ENCODE assay signal across 27 mouse cellular contexts in the genomic region with DNA sequence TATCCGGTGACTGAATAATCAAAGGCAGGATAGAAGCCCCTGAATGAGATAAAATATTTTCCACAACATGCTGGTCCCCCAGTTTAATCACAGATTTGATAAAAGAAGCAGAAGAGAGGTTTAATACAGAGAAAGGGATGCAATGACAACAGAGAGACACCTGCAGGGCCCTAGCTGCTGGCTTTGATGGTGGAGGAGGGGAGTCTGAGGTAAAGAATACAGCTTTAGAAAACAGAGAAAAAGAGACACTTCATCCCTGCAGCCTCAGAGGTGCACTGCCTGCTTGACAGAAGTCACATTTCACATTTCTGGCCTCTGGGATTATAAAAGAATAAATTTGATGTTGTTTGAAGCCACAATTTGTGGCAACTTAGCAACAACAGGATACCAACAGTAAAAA.
"Had no signal": no experiment of that assay in that cellular context is flagged by ENCODE, and none has a peak within 500 bp of the region (broad histone marks: within the 10 kb centered on the region; RNA-seq: fewer than 3 reads in every experiment).

No protein-coding gene starts in this region.

- H3K9me3 ChIP-seq: heart, embryonic 10.5 days; heart, embryonic 12.5 days; hindbrain, embryonic 10.5 days; hindbrain, embryonic 12.5 days; intestine, embryonic 15.5 days; limb, embryonic 13.5 days; limb, embryonic 15.5 days; liver, embryonic 12.5 days had no signal

- ATAC-seq: hindbrain, embryonic 16.5 days; inflammation-experienced regulatory T-cells, adult 6 months; intestine, embryonic 15.5 days; intestine, postnatal 0 days; liver, embryonic 12.5 days had no signal

- H3K27ac ChIP-seq: gastrocnemius, adult 2 months; heart, embryonic 10.5 days; hindbrain, embryonic 10.5 days; hindbrain, embryonic 12.5 days; hindbrain, embryonic 14.5 days; intestine, embryonic 15.5 days; layer of hippocampus, adult 2 months; left cerebral cortex, adult 2 months; limb, embryonic 13.5 days; limb, embryonic 15.5 days; liver, embryonic 12.5 days; liver, embryonic 14.5 days had no signal

- H3K4me1 ChIP-seq: heart, embryonic 10.5 days; heart, embryonic 12.5 days; hindbrain, embryonic 10.5 days; hindbrain, embryonic 12.5 days; intestine, embryonic 15.5 days; limb, embryonic 13.5 days; limb, embryonic 15.5 days; liver, embryonic 12.5 days had no signal

- H3K9ac ChIP-seq: heart, embryonic 12.5 days; hindbrain, embryonic 12.5 days; hindbrain, embryonic 14.5 days; intestine, embryonic 15.5 days; limb, embryonic 13.5 days; limb, embryonic 15.5 days; liver, embryonic 12.5 days; liver, embryonic 14.5 days had no signal

- H3K36me3 ChIP-seq: heart, embryonic 10.5 days; heart, embryonic 12.5 days; hindbrain, embryonic 10.5 days; hindbrain, embryonic 12.5 days; intestine, embryonic 15.5 days; limb, embryonic 13.5 days; limb, embryonic 15.5 days; liver, embryonic 12.5 days had no signal

- H3K4me3 ChIP-seq: gastrocnemius, adult 2 months; heart, embryonic 10.5 days; heart, embryonic 12.5 days; hindbrain, embryonic 10.5 days; hindbrain, embryonic 12.5 days; intestine, embryonic 15.5 days; layer of hippocampus, adult 2 months; left cerebral cortex, adult 2 months; limb, embryonic 13.5 days; limb, embryonic 15.5 days; liver, embryonic 12.5 days had no signal

- H3K27me3 ChIP-seq: heart, embryonic 12.5 days; hindbrain, embryonic 12.5 days; intestine, embryonic 15.5 days; limb, embryonic 13.5 days; limb, embryonic 15.5 days; liver, embryonic 12.5 days had no signal

- H3K4me2 ChIP-seq: heart, embryonic 12.5 days; hindbrain, embryonic 12.5 days; hindbrain, embryonic 14.5 days; intestine, embryonic 15.5 days; limb, embryonic 13.5 days; limb, embryonic 15.5 days; liver, embryonic 12.5 days had no signal

- DNase-seq: gastrocnemius, adult 2 months; gastrocnemius, postnatal 10 days; gastrocnemius, postnatal 25 days; heart, adult 18-20 months; heart, postnatal 10 days; heart, postnatal 4 days; kidney, adult 18-20 months; kidney, adult 8-10 months; kidney, postnatal 10 days; kidney, postnatal 25 days; kidney, postnatal 4 days; left cerebral cortex, postnatal 4 days had no signal
